Mouse (Mus musculus) mature B cell (primary cell): ENCODE data around the gene Il4ra.

Experiments used
- in situ Hi-C: fragments of 300-500 bp; cut with MboI; formaldehyde crosslinking; loops from 2 replicates; pipeline ENCODE4 v1.14.3; 2019

Gene Il4ra

DNA sequence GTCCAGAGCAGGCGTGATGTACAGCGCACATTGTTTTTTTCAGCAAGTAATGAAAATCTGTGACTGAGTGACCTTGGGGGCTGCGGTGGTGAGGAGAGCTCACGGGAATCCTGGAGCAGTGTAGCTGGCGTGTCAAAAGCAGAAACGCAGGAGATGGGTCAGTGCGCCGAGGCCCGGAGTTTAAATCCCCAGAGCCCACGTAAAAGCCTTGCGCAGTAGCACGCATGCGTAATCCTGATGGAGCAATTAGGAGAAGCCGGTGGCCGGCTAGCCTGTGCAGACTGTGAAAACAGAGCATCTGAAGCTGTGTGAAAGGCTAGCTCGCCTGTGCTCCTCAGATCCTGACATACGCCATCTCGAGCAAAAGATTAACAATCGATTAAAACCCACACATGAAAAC is 20.0 kb downstream of the Il4ra start:
- in situ Hi-C loops: no loop called here

DNA sequence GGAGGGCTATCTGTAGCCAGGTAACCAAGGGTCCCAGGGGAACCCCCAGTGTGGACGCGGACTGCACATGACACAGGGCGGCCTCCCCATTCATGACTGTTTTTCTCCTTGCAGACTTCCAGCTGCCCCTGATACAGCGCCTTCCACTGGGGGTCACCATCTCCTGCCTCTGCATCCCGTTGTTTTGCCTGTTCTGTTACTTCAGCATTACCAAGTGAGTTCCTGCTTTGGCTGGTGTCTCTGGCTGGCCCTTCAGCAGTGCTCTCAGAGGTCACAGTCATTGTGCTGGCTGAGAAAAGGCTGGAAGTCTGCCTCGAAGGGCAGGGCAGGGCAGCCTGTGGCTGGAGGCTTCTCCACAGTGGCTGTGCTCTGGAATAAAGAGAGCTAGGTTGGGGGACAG is 20.8 kb downstream of the Il4ra start:
- in situ Hi-C loops: no loop called here

GRCm38 (mm10) chr7:125573849-125574248 is 21.9 kb downstream of the Il4ra start:
- in situ Hi-C loops: no loop called here

DNA sequence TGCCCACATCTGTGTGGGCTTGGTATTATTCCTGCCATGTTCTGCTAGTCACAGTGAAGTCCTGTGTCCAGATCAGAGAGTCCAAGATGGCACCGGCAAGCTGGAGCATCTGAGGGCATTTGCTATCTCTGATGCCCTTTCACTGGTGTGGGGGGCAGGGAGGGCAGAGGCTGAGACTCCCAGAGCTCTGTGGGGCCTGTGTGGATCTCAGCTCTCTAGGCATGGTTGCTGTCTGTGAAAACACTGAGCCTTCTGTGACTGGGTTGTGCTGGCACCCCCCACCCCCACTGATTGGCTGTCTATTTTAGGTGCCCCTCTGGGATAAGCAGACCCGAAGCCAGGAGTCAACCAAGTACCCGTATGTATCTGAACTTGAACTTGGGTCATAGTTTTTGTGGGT is 22.9 kb downstream of the Il4ra start:
- in situ Hi-C loops: no loop called here

GRCm38 (mm10) chr7:125575738-125576540 is 24.0 kb downstream of the Il4ra start:
- in situ Hi-C loops: no loop called here

- in situ Hi-C loops: no loop called here
Measured at GRCm38 (mm10) chr7:125576982-125577381, 25.1 kb downstream of the Il4ra start.

DNA sequence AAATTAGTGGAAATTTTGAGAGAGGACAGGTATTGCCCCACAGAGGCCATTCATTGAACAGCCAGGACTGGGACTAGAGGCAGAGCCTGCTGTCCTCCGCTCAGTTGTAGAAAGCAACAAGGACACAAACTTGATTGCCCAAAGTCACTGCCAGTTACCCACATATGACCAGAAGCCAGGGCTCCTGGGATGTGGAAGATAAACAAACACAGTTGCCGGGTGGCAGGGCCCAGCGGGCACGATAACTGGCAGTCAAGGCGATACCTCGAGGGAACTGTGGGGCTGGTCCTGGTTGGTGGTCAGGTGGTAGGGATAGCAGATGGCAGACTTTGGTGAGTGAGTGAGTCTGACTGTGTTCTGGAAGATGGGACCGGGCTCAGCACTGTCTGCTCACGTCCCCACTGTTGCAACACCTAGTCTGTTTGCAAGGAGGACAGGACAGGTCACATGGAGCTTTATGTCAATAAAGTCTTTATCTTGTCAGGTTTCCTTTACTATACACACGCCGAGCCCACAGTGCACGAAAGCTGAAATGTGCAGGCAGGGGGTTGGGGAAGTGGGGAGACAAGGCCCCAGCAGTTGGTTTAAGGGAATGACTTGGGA is 25.7 kb downstream of the Il4ra start:
- in situ Hi-C loops: no loop called here

- in situ Hi-C loops: no loop called here
Measured at GRCm38 (mm10) chr7:125578106-125578505, 26.2 kb downstream of the Il4ra start.

GRCm38 (mm10) chr7:125579545-125580219 is 27.8 kb downstream of the Il4ra start:
- in situ Hi-C loops: no loop called here

DNA sequence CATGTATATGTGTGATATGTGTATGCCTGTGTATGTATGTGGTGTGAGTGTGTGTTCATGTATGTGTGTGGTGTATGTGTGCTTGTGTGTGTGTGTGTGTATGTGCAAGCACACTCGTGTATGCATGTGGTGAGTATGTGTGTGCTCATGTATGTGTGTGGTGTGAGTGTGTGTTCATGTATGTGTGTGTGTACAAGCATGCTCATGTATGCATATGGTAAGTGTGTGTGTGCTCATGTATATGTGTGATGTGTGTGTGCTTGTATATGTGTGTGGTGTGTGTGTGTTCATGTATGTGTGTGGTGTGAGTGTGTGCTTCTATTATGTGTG is 28.3 kb downstream of the Il4ra start:
- in situ Hi-C loops: no loop called here

GRCm38 (mm10) chr7:125580625-125581316 is 28.9 kb downstream of the Il4ra start:
- in situ Hi-C loops: no loop called here

GRCm38 (mm10) chr7:125581317-125581672 is 29.4 kb downstream of the Il4ra start:
- in situ Hi-C loops: no loop called here

- in situ Hi-C loops: no loop called here
Measured at GRCm38 (mm10) chr7:125583325-125584004, 31.5 kb downstream of the Il4ra start.

DNA sequence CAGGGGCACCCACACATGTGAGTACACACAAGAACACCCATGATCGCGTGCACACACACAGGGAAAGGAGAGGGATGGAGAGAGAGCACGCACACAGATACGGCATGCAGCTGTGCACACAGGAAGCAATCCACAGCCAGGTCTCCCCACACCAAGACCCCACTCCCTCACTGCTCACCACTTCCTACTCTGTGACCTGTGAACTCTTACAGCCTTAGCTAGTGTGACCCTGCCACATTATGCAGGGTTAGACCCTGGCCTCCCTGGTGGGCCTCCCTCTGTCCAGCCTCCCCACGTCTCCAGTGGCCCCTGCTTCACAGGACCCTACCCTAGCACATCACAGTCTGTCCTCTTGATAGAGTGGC is 32.1 kb downstream of the Il4ra start:
- in situ Hi-C loops: no loop called here

DNA sequence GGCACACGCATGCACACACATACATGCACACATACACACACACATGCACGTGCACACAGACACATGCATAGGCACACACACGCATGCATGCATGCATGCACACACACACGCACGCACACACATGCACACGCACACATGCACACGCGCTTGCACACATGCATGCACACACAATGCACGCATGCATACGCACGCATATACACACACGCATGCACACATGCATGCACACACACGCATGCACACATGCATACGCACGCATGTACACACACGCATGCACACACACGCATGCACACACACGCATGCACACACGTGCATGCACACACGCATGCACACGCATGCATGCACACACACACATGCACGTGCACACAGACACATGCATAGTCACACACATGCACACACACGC is 34.4 kb downstream of the Il4ra start:
- in situ Hi-C loops: no loop called here

- in situ Hi-C loops: no loop called here
Measured at GRCm38 (mm10) chr7:125588721-125589120, 36.8 kb downstream of the Il4ra start.

DNA sequence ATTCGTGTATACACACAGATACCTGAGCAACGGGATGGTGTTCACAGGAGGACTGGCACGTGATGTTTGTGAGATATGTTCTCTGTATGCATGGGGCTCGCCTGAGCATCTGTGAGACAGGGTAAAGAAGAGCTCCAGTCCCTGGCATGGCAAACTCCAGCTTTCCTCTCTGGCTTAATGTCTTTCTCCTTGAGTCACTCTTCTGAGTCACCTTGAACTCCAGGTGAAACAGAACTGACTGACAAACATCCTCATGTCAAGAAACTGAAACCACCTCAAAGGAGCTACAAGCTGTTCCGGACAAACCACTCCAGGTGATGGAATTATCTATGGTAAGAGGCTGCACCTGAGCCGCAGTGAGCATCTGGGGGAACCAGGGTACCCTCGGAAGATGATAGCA is 38.0 kb downstream of the Il4ra start:
- in situ Hi-C loops: no loop called here

DNA sequence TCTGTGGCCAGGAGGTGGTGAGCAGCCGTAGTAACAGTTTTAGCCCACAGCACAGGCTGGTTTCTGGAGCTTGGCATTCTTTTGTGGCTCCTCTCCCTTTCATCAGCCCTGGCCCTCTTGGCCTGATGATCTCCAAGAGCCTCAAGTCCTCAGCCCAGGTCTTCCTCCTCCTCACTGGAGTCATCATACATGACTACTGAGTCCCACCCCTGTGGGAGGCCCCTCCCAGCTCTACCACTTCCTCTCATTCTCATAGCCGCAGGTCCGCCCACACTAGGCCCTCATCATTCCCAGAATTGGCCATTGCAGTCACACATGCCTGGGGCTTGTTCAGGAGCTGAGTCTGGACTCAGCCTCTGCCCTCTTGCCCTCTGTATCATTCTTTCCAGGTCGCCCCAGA is 41.9 kb downstream of the Il4ra start:
- in situ Hi-C loops: no loop called here

- in situ Hi-C loops: no loop called here
Measured at GRCm38 (mm10) chr7:125596406-125596805, 44.5 kb downstream of the Il4ra start.

DNA sequence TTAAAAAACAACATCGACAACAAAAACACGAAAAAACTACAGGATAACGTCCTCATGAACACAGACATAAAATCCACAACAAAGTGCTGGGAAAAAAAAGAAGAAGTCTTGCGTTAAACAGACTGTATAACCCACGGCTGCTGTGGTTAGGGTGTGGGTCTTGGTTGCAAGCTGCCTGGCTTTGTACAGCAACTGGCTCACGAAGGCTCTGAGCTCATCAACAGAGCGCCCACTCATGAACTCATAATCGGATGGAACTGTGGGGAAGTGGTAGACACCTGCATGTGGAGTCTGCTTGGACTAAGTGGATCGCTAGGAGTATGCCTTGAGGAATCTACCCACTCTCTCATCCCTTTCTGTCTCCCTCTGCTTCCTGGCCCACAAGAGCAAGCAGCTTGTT is 45.2 kb downstream of the Il4ra start:
- in situ Hi-C loops: no loop called here

DNA sequence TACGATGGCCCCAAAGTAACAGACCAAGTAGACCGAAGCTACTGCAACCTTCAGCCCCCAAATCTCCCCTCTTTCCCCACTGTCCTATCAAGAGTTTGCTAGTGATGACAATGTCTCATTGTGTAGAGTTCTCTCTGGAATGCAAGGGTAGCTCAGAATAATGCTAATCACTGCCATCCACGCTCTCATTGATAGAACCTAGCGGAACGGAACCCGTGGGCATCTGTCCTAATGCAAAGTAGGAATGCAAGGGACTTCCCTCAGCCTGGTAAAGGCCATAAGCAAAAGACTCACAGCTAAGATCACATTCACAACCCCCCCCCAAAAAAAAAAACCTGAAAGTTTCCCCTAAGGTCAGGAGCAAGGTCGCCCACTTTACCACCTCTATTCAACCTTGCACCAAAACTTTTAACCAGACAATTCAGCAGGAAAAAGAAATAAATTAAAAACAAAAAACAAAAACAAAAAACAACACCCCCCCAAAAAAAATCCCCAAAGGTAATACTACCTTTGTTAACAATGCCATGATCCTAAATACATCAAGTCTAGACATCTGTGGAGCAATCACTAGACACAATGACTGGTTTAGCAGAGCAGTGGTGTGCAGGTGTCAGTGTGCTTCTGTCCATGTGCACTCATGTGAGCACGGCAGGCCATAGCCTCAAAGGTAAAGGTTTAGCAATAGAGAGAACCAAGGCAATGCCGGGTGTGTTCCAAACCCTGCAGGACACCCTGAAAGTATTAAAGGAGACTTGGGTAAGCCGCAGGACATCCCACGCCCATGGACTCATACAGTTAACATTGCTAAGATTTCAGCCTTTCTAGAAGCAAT is 45.8 kb downstream of the Il4ra start:
- in situ Hi-C loops: no loop called here
